Mouse (Mus musculus): ENCODE data around the gene Spns3. TPM values are rescaled to one million over a fixed set of nuclear protein-coding genes. Genes with fewer than 3 reads are reported as not detected.

Gene Spns3
- polyA plus RNA-seq, 1 experiment = 15.4 TPM

- no peaks in the 10 kb centered on the region for H3K27me3 ChIP-seq (ENCODE audit: control insufficient read depth, insufficient read depth, low read length)
- no peaks in the 10 kb centered on the region for H3K36me3 ChIP-seq (ENCODE audit: control insufficient read depth, insufficient read depth, low read length)
- TF ChIP-seq POLR2A (IDR thresholded peaks at IDR 0.05; ENCODE audit: control insufficient read depth, extremely low read depth, insufficient read depth, low read length, poor library complexity) (no peak), CTCF (IDR thresholded peaks at IDR 0.05; ENCODE audit: borderline replicate concordance, control insufficient read depth, extremely low read depth, insufficient read depth, low read length, poor library complexity) (no peak)
- 11% methylated on average over 11 of the region's 11 CpGs for WGBS
- no peaks in the 10 kb centered on the region for H3K4me1 ChIP-seq (replicated peaks; ENCODE audit: control insufficient read depth, insufficient read depth, low read length)
- no peak for DNase-seq
- H3K27ac ChIP-seq (ENCODE audit: control insufficient read depth, insufficient read depth, low read length) = no peak overlapping the region
- H3K4me3 ChIP-seq (ENCODE audit: control insufficient read depth, insufficient read depth, low read length) = no peak overlapping the region
These were observed 83.4 kb downstream of the Spns3 start for GRCm38 (mm10) chr11:72466694-72467507.

GRCm38 (mm10) chr11:72465978-72466693, 84.2 kb downstream of the Spns3 start:
- H3K4me3 ChIP-seq (ENCODE audit: control insufficient read depth, insufficient read depth, low read length) = no peak overlapping the region
- H3K27ac ChIP-seq (ENCODE audit: control insufficient read depth, insufficient read depth, low read length) = no peak overlapping the region
- no peak for TF ChIP-seq POLR2A (IDR thresholded peaks at IDR 0.05; ENCODE audit: control insufficient read depth, extremely low read depth, insufficient read depth, low read length, poor library complexity)
- H3K27me3 ChIP-seq (ENCODE audit: control insufficient read depth, insufficient read depth, low read length) = no peaks in the 10 kb centered on the region
- no peaks in the 10 kb centered on the region for H3K4me1 ChIP-seq (replicated peaks; ENCODE audit: control insufficient read depth, insufficient read depth, low read length)
- no peak for DNase-seq
- WGBS = 75% methylated on average over 11 of the region's 11 CpGs
- no peaks in the 10 kb centered on the region for H3K36me3 ChIP-seq (ENCODE audit: control insufficient read depth, insufficient read depth, low read length)

- TF ChIP-seq CTCF (IDR thresholded peaks at IDR 0.05; ENCODE audit: borderline replicate concordance, control insufficient read depth, extremely low read depth, insufficient read depth, low read length, poor library complexity) (no peak), POLR2A (IDR thresholded peaks at IDR 0.05; ENCODE audit: control insufficient read depth, extremely low read depth, insufficient read depth, low read length, poor library complexity) (no peak)
- Histone ChIP-seq H3K36me3 (ENCODE audit: control insufficient read depth, insufficient read depth, low read length) (no peaks in the 10 kb centered on the region), H3K4me3 (ENCODE audit: control insufficient read depth, insufficient read depth, low read length) (no peak overlapping the region), H3K4me1 (replicated peaks; ENCODE audit: control insufficient read depth, insufficient read depth, low read length) (no peaks in the 10 kb centered on the region), H3K27me3 (ENCODE audit: control insufficient read depth, insufficient read depth, low read length) (no peaks in the 10 kb centered on the region), H3K27ac (ENCODE audit: control insufficient read depth, insufficient read depth, low read length) (no peak overlapping the region)
- 91% methylated on average over 3 of the region's 3 CpGs for WGBS
- DNase-seq = no peak
These were observed 85.5 kb downstream of the Spns3 start for GRCm38 (mm10) chr11:72464821-72465220.

- 64% methylated on average over 5 of the region's 5 CpGs for WGBS
- H3K4me3 ChIP-seq (ENCODE audit: control insufficient read depth, insufficient read depth, low read length) = no peak overlapping the region
- DNase-seq = no peak
- no peaks in the 10 kb centered on the region for H3K36me3 ChIP-seq (ENCODE audit: control insufficient read depth, insufficient read depth, low read length)
- H3K4me1 ChIP-seq (replicated peaks; ENCODE audit: control insufficient read depth, insufficient read depth, low read length) = no peaks in the 10 kb centered on the region
- no peak overlapping the region for H3K27ac ChIP-seq (ENCODE audit: control insufficient read depth, insufficient read depth, low read length)
- H3K27me3 ChIP-seq (ENCODE audit: control insufficient read depth, insufficient read depth, low read length) = no peaks in the 10 kb centered on the region
- TF ChIP-seq CTCF (IDR thresholded peaks at IDR 0.05; ENCODE audit: borderline replicate concordance, control insufficient read depth, extremely low read depth, insufficient read depth, low read length, poor library complexity) (no peak), POLR2A (IDR thresholded peaks at IDR 0.05; ENCODE audit: control insufficient read depth, extremely low read depth, insufficient read depth, low read length, poor library complexity) (no peak)
These were observed 88.8 kb downstream of the Spns3 start for GRCm38 (mm10) chr11:72461500-72461981.

- no peaks in the 10 kb centered on the region for H3K4me1 ChIP-seq (replicated peaks; ENCODE audit: control insufficient read depth, insufficient read depth, low read length)
- no peak overlapping the region for H3K27ac ChIP-seq (ENCODE audit: control insufficient read depth, insufficient read depth, low read length)
- 87% methylated on average over 3 of the region's 3 CpGs for WGBS
- no peaks in the 10 kb centered on the region for H3K36me3 ChIP-seq (ENCODE audit: control insufficient read depth, insufficient read depth, low read length)
- no peak for TF ChIP-seq CTCF (IDR thresholded peaks at IDR 0.05; ENCODE audit: borderline replicate concordance, control insufficient read depth, extremely low read depth, insufficient read depth, low read length, poor library complexity)
- no peak for TF ChIP-seq POLR2A (IDR thresholded peaks at IDR 0.05; ENCODE audit: control insufficient read depth, extremely low read depth, insufficient read depth, low read length, poor library complexity)
- H3K27me3 ChIP-seq (ENCODE audit: control insufficient read depth, insufficient read depth, low read length) = no peaks in the 10 kb centered on the region
- DNase-seq = no peak
- no peak overlapping the region for H3K4me3 ChIP-seq (ENCODE audit: control insufficient read depth, insufficient read depth, low read length)
These were observed 91.8 kb downstream of the Spns3 start for GRCm38 (mm10) chr11:72458502-72458901.

- Histone ChIP-seq H3K36me3 (ENCODE audit: control insufficient read depth, insufficient read depth, low read length) (no peaks in the 10 kb centered on the region), H3K4me3 (ENCODE audit: control insufficient read depth, insufficient read depth, low read length) (no peak overlapping the region), H3K4me1 (replicated peaks; ENCODE audit: control insufficient read depth, insufficient read depth, low read length) (no peaks in the 10 kb centered on the region), H3K27me3 (ENCODE audit: control insufficient read depth, insufficient read depth, low read length) (no peaks in the 10 kb centered on the region), H3K27ac (ENCODE audit: control insufficient read depth, insufficient read depth, low read length) (no peak overlapping the region)
- DNase-seq = no peak
- WGBS = 87% methylated on average over 12 of the region's 12 CpGs
- no peak for TF ChIP-seq POLR2A (IDR thresholded peaks at IDR 0.05; ENCODE audit: control insufficient read depth, extremely low read depth, insufficient read depth, low read length, poor library complexity)
- TF ChIP-seq CTCF (IDR thresholded peaks at IDR 0.05; ENCODE audit: borderline replicate concordance, control insufficient read depth, extremely low read depth, insufficient read depth, low read length, poor library complexity) = no peak
These were observed 92.3 kb downstream of the Spns3 start for GRCm38 (mm10) chr11:72457995-72458496.
